Mouse (Mus musculus) thymus, adult 2 months (tissue): Measurements from ENCODE around the gene Efemp2.

ENCODE experiments used
- CTCF ChIP-seq: fragments of 200-500 bp; IDR thresholded peaks from 2 replicates; pipeline ENCODE4 v1.5.1; 2012; ENCODE audit warnings: mild to moderate bottlenecking, control low read depth, low read length, moderate library complexity, borderline replicate concordance; ENCODE audit not compliant: control insufficient read depth, poor library complexity, insufficient read depth; ENCODE audit errors: extremely low read depth
- POLR2A ChIP-seq: fragments of 200-500 bp; IDR thresholded peaks from 2 replicates; pipeline ENCODE4 v1.6.1; 2012; ENCODE audit warnings: mild to moderate bottlenecking, low read length, control low read depth, moderate library complexity; ENCODE audit not compliant: control insufficient read depth, poor library complexity, insufficient read depth; ENCODE audit errors: extremely low read depth

- no peak for TF ChIP-seq CTCF
- no peak for TF ChIP-seq POLR2A
Observed at GRCm38 (mm10) chr19:5516906-5517505, 43.3 kb downstream of the Efemp2 start.
